Mouse (Mus musculus) gastrocnemius, postnatal 14 days (tissue): Measurements from ENCODE around the gene Mapkapk2. TPM values are rescaled to one million over a fixed set of nuclear protein-coding genes. Genes with fewer than 3 reads are reported as not detected.
"Not testable (repeated sequence)": the region's sequence is repeated elsewhere in the genome, so short reads cannot be mapped to it uniquely, and the experiment has no call there.

ENCODE experiments used
- DNase-seq: peaks from one replicate; pipeline ENCODE4 v3.0.0; 2021; ENCODE audit warnings: mixed read lengths
- intact Hi-C: fragments of 180-260 bp; cut with DNase I; formaldehyde crosslinking; loops from one replicate; pipeline ENCODE4 v1.15.1; 2025; ENCODE audit warnings: low total_unique reads
- long read RNA-seq, 2 experiments: library from polyadenylated mRNA; stranded (forward); transcript quantifications; one replicate each; pipeline ENCODE4 v2.0.0; 2021
- total RNA-seq, 2 experiments: library from RNA; stranded (reverse); gene quantifications; 2 replicates each; pipeline ENCODE4 v1.2.3; 2021

Mapkapk2 gene
- total RNA-seq = 100 to 1,000 TPM; 151 to 154 TPM
- long read RNA-seq, experiment 1, transcript Mapkapk2-201 (10 exons, 2,854 nt) = major isoform, 247 of 292 reads
- long read RNA-seq, experiment 1, partial matches to known transcripts = 26 of 292 reads
- long read RNA-seq, experiment 1, other reads (novel, unspliced or antisense) = 19 of 292 reads
- long read RNA-seq, experiment 2, transcript Mapkapk2-201 (10 exons, 2,854 nt) = major isoform, 283 of 323 reads
- long read RNA-seq, experiment 2, partial matches to known transcripts = 27 of 323 reads
- long read RNA-seq, experiment 2, other reads (novel, unspliced or antisense) = 13 of 323 reads

DNA sequence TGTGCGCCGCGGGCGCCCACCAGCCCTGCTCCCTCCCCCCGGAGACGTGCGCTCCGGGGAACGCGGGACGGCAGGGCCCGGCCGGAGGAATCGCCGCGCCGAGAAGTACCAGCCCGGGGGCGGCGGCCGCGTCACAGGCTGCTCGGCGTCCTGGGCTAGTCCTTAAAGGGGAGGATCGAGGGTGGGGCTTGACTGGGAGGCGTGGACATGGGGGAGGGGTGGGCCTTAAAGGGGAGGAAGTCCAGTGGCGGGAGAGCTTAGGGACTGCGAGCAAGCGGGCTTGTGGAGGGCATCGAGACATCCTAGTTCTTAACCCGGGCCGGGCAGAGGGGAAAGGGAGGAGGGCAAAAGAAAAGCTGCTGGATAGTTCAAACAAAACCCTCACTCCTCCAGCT lies at the start of gene Mapkapk2:
Gene Mapkapk2 (minus strand): TSS at position 127 of the 395 bp plus-strand sequence.
- peak; percentile 95 for DNase-seq
- intact Hi-C loops = no loop called here

DNA sequence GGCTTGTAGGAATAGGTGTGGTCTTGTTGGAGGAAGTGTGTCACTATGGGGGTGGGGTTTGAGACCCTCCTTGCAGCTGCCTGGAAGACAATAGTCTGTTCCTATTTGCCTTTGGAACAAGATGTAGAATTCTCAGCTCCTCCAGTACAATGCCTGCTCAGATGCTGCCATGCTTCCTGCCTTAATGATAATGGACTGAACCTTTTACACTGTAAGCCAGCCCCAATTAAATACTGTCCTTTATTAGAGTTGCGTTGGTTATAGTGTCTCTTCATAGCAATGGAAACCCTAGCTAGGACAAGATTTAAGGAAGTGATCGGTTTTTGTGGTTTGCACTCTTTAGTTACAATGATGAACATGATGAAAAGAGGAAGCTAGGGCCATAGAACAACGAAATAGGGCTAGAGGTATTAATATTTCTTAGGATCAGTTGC lies 48.6 kb upstream of the Mapkapk2 start:
- no peak for DNase-seq
- intact Hi-C loops = no loop called here

GRCm38 (mm10) chr1:131145222-131145621 lies 47.6 kb upstream of the Mapkapk2 start:
- intact Hi-C loops, DNase-seq: not testable (repeated sequence)

DNA sequence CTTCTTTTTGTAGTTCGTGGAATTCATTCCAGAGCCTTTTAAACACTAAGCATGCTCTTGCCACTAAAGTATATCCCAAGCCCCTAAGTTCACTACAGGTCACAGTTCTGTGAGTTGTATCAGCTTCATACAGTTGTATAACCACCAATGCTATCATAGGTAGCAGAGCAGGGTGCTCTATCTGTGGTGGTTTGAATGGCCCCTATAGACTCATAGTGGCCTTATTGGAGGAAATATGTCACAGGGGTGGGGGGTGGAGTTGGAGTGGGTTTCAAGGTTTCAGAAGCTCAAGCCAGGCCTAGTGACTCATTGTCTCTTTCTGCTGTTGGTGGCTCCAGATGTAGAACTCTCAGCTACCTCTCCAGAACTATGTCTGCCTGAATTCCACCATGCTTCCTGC lies 44.8 kb upstream of the Mapkapk2 start:
- DNase-seq = no peak
- intact Hi-C loops = no loop called here

DNA sequence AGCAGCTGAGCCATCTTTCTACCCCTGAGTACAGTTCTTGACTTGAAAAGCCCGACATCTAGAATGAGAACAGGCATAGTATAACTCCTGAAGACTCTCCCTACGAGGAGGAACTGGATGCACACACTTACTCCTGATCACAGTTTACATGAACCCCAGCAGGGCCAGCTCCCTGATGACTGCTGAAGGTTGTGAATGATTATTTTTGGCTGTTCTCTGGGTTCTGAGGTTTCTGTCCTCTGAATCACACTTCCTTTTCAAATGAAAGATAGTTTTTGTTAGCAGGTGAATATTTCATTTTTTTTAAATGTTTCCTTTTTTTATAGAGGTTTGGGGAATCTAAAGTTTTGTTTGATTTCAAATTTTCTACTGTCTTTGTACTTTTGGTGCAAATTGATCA lies 43.8 kb upstream of the Mapkapk2 start:
- intact Hi-C loops = no loop called here
- DNase-seq = no peak

- intact Hi-C loops = no loop called here
- DNase-seq = no peak
Measured at GRCm38 (mm10) chr1:131139102-131140095, 41.8 kb upstream of the Mapkapk2 start.

DNA sequence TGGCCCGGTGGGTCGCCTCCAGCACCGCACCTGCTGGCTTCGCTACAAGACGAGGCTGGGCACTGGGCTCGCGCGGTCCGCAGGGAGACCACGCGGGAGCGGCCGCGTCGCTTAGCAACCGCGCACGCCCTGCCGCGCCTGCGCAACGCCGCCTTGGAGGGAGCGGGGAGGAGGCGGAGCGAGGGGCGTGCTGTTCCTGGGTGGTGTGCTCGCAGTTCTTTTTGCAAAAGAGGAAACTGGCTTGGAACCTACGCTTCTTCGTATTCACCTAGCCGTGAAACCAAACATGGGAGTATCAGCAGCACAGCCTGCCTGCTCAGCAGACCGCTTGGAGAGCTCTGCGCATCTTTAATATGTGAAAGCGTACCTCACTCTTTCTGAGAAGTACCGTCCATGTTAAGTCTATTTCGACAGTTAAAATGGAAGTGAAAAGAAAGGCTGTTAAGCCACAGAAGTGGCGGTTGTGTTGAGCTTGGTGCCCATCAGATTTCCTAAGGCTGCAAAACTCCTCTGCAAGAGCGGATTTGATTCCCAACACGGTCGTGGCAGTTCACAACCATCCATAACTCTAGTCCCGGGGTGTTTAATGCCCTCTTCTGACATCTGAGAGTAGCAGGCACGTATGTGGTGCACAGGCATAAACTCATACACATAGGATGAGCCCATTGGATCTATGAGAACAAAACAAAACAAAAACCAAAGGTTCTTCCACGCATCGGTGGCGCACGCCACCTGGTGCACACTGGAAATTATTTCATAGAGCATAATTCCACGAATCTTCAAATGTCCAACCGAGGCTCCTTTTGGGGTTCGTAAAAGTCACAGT lies 40.8 kb upstream of the Mapkapk2 start, which contains the start of gene Dyrk3:
Gene Dyrk3 (minus strand): TSS at position 150 of the 826 bp plus-strand sequence.
- intact Hi-C loops = no loop called here
- DNase-seq = peak; percentile 88

DNA sequence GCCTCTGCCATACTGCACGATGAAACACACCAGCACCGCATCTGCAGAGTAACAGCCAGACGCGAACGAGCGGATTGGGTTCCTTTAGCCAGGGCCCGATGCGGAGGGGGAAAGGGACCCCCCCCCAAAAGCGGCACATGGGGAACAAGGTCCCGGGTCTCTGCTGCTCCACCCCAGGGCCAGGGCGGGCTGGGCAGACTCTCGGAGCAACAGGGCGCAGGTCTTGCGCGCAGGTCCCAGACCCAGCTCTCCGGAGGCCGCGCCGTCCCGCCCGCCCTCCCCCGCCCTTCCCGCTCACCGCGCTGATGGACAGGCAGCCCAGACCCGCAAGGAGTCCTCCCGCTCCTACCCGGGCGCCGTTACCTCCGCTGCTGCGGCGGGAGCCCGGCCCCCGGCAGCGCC lies 40.1 kb upstream of the Mapkapk2 start:
- DNase-seq = peak; percentile 9
- intact Hi-C loops = no loop called here

- no peak for DNase-seq
- intact Hi-C loops = no loop called here
Measured at GRCm38 (mm10) chr1:131137111-131137510, 39.5 kb upstream of the Mapkapk2 start.

DNA sequence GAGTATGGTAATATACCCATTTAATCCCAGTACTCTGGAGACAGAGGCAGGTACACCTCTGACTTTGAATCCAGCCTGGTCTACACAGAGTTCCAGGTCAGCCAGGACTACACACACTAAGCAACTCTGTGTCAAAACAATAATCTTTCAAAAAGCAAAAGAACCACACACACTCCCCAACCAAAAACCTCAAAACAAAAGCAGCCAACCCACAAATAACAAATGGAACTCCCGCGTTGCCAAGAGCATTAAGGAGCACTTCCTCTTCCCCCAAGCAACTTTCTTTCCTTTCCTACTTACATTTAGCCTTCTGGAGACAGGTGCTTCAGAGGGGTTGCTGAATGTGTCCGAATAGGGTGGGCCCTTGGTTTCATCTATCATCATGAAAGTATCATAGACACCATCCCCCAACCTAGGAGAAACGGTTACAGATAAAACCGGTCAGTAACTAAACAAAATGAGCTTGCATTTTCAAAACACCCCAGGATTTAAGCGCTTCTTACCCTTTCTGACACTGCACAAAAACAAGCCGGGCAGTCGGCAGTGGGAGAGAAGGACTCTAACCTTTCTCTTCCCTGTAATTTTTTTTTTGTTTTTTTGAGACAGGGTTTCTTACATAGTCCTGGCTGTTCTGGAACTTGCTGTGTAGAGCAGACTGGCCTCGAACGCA lies 38.5 kb upstream of the Mapkapk2 start:
- no peak for DNase-seq

DNA sequence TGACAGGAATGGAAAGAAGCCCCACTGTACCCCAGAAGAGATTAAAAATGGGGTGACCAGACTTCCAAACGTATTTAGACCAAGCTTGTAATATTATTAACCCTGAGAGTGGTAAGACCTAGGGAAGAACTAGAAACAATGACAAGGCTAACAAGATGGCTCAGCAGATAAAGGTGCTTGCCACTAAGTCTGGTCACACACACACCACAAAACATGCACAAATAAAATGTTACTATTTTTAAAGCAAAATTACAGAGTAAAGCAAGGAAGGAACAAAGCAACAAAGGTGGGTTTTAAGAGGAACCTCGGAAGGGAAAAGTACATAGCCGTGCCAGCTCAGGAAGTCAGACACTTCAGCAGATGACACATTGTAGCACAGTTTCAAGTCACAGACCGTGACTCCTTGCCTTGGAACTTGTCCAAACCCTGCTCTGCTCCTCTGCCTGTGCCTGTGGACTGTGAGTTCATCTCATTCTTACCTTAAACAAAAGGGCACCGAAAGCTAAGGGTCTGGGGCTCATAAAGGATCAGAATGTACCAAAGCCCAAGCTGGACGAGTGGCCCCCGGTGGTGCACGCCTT lies 37.4 kb upstream of the Mapkapk2 start:
- intact Hi-C loops = no loop called here
- peak; percentile 5 for DNase-seq

More for the DNA sequence above, 38.5 kb upstream of the Mapkapk2 start:
- intact Hi-C loops = no loop called here

GRCm38 (mm10) chr1:131134231-131134630 lies 36.6 kb upstream of the Mapkapk2 start:
- intact Hi-C loops = no loop called here
- no peak for DNase-seq

GRCm38 (mm10) chr1:131125987-131126744 lies 28.5 kb upstream of the Mapkapk2 start:
- DNase-seq = no peak
- intact Hi-C loops = no loop called here

DNA sequence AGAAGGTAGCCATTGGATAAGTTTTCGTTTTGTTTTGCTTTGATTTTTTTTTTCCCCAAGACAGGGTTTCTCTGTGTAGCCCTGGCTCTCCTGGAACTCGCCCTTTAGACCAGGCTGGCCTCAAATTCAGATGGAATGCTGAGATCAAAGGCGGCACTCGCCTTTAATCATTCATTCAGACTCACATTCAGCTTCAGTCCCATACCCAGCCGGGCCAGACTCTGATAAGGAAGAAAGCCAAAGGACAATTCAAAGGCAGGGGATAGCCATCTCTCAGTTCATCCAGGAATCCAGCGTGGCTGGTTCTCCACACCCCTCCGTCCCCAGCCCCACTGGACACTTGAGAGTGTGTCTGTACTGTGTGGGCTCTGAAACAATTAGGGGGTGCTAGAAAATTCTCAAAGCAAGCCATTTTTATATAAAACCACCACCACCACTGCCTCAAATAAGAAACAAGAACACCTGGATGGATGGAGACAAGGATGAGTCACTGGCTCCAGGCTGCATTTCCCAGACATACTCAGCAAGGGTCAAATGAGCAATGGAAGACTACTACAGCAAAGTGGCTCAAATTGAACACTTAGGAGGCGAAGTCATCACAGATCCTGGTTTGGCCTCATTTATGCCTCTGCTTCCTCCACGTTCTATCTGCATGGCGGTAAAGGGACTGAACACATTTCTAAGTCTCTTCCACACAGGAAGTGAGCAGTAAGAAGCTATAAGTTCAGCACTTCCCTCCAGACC lies 26.1 kb upstream of the Mapkapk2 start:
- intact Hi-C loops = no loop called here
- no peak for DNase-seq

- intact Hi-C loops = no loop called here
- DNase-seq = peak; percentile 9
Measured at GRCm38 (mm10) chr1:131121987-131122386, 24.4 kb upstream of the Mapkapk2 start.

DNA sequence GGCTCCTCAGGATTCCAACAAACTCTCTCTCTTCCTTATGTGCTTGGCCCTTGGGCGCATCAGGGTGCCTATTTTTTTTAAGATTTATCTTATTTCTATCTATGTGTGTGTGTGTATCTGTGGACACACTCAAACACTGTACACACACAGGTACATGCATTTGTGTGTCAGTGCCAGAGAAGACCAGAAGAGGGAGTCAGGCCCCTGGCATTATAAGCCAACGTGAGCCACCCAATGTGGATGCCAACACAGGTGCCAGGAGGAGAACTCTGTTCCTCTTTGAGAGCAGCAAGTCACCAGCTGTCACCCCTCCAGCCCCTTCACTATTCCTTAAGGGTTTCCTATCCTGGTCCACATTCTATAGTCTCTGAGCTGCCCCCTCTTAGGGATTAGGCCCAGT lies 21.4 kb upstream of the Mapkapk2 start:
- no peak for DNase-seq
- intact Hi-C loops = loop anchor here (5.0 kb wide), 2 partner anchors 33 to 143 kb away; partner anchors contain the start of gene Eif2d

- intact Hi-C loops = loop anchor here (5.0 kb wide), 2 partner anchors 34 to 144 kb away; partner anchors contain the start of gene Eif2d
- DNase-seq = no peak
Measured at GRCm38 (mm10) chr1:131118530-131118929, 20.9 kb upstream of the Mapkapk2 start.
